Mouse (Mus musculus) T-helper 1 cell (primary cell): Measurements from ENCODE around the gene Ccl3.

Experiments
- in situ Hi-C: fragments of 300-600 bp; cut with MboI, MseI; formaldehyde crosslinking; loops from one replicate; pipeline ENCODE4 v1.15.1; 2025; ENCODE audit warnings: high pct_unique_total_duplicates

Gene Ccl3

DNA sequence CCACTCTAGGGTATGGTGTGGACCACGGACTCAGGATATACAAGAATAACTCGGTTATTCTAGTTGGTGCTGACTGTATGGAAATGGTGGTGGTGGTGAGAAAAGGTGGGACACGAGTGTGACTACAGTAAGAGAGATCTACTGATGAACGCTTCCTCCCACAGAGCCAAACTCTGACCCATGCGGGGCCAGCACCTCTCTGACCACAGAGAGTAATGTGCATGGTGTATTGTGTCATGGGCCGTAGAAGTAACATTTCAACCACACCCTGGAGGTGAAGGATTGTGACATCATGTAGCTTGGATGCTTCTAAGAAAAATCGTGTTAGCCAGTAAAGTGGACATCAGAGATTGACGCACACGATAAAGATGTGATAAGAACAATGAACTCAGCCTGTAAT lies 20.3 kb downstream of the Ccl3 start:
- in situ Hi-C loops: no loop called here

DNA sequence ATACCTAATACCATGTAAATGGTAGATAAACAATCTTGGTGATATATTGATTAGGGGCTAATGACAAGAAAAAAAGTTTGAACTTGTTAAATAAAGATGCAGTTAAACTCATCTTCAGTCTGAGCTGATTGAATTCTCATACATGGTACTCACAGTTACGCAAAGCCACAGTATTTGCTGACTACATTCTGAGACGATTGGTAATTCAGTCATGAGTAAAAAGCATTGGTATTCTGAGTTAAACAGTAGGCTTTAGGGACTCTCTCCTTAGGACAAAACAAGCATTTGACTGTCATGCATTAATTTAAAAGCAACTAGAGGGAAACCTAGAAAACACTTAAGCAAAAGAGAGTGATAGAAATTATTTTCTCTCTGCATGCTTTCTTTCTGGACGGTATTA lies 25.6 kb downstream of the Ccl3 start:
- in situ Hi-C loops: loop anchor here (5.0 kb wide), 2 partner anchors 36 to 106 kb away; no protein-coding TSS in a partner anchor

DNA sequence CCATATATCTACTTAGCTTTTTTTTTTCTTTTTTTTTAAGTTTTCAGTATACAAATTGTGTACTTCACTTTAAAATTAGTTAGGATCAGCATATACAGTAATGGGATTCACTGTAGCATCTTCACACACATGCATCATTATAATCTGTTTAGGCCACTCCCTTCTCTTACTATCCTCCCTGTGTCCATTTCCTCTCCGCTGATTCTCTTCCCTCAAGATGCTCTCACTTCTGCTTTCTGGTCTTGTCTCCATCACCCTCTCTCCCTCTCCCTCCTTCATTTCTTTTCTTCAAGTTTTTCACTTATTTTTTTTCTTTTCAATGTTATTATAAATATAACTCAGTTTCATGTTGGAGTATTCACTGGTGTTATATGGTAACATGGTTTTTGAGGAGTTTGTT lies 30.1 kb downstream of the Ccl3 start:
- in situ Hi-C loops: no loop called here

DNA sequence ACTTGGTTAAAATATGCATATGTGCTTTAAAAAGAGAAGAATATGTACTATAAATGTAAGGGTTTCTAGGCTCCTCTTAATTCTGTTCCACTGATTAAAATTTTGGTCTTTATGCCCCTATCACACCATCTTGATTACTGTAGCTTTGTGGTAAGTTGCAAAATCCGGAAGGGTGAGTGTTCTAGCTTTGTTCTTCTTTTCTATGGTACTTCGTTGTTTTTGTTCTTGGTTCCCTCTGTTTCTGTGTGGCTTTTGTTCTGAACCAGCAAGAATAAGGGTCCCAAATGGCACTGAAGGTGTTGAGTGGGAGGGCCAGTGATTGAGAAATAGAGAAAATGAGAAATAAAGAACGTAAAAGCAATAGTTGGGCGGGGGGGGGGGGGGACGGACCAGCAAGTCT lies 30.9 kb downstream of the Ccl3 start:
- in situ Hi-C loops: no loop called here

DNA sequence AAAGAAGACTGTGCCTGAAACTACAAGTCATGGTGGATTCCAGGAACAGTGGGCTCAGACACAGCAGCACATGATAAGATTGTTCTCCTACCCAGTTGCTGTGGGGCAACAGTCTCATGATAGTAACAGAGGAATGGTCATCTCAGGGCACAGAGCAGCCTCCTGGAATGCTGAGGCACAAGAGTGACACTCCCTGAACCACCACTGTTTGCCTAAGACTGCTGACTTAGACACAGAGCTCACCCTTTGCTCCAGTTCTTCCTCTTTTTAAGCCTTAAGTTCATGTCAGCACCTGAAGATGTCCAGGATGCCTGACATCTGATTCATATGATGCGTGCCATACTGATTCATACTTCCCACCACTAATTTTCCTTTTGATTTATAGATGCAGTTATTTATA lies 32.6 kb downstream of the Ccl3 start:
- in situ Hi-C loops: no loop called here

DNA sequence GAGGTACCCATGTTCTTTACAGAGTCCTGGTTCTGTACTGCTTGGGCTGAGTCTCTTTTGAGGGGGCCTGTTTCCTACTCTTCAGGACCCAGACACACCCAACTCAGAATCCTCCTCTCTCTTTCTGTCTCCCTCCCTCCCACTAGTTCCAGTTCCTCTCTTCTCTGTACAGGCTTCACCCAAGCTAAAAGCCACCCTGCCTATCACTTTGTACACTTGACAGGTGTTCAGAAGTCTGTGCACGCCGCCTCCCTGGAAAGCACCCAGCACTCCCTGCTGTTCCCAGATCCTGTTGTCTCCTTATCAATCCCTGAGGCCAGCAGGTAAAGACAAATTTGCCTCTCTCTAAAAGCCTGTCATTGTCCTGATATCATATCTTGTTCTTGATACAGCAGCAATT lies 38.3 kb downstream of the Ccl3 start:
- in situ Hi-C loops: no loop called here

DNA sequence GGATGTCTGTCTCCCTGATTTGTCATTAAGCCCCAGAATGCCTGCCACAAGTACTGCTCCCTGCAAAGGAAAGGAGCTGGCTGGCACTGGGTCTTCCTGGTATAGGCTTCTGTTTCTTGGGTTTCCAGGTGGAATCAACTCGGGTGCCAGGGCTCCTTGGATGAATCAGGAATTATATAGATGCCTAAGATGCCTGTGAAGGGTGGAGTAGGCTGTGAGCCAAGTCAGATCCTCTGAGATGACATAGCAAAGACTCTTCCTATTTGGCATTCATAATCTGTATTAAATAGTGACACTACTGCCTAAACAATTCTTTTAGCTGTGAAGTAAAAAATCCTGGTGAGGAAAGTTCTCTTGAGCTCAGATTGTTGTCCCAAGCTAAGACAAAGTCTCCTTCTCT lies 42.8 kb downstream of the Ccl3 start:
- in situ Hi-C loops: no loop called here

DNA sequence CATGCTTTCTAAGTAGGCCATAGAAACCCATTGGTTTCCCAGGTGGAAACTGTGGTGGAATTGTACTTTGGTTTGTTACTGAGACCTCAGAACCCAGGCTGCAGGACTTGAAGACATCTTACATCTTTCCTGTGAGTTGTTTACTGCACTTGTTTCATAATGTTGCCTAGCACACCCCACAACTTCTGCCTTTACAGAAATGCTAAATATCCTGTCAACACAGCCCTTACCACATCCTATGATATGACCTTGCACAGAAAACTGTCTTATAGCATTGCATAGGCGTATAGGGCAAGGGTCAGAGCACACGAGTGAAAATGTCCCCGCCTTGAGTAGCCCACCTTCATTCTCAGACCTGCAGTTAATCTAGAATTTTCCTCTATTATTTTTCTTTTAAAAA lies 43.6 kb downstream of the Ccl3 start:
- in situ Hi-C loops: no loop called here

DNA sequence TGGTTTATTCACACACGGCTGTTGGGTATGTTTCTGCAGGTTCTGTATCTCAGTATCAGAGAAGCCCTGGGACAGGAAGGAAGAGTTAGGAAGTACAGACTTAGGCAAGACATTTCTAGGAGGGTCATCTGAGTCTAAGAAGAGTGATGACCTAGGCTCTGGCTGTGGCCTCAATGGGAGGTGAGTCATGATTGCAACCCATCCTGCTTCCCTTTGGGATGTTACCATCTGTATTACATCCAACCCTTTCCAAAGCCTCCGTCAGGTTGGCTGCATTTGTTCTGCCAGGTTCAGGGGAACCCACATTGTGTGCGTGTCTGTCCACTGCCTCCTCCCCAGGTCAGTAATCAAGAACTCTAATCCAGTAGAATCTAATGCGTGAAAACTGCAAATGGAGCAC lies 44.5 kb downstream of the Ccl3 start:
- in situ Hi-C loops: no loop called here

DNA sequence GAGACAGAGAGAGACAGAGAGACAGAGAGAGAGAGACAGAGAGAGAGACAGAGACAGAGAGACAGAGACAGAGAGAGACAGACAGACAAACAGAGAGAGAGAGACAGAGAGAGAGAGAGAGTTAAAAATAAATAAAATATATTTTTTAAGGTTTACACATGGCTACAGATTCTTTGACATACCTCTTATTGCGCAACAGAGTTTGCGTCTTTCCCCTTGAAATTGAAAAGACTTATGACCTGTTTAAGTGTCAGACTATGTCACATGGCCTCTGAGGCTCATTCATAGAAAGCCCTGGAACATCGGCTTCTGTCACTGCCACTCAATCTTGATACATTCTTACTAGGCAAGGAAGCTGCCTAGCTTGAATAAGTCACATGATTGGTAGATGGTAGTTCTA lies 45.8 kb downstream of the Ccl3 start:
- in situ Hi-C loops: no loop called here

DNA sequence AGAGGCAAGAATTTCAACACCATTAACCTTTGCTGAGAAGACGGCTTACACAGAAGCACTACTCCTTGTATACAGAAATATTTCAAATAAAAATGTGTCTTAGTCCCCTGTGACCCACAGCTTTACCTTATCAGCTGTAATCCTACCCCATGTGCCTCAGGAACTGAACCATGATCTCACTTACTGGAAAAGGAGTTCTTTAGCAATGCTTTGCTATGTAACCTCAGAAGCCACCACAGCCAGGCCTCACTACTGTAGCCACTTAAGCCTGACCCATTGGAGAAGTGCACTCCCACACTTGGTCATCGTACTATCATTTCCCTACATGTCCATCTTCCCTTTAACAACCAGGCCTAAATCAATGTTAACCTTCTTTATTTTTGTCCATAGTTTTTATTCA lies 48.6 kb downstream of the Ccl3 start:
- in situ Hi-C loops: no loop called here

DNA sequence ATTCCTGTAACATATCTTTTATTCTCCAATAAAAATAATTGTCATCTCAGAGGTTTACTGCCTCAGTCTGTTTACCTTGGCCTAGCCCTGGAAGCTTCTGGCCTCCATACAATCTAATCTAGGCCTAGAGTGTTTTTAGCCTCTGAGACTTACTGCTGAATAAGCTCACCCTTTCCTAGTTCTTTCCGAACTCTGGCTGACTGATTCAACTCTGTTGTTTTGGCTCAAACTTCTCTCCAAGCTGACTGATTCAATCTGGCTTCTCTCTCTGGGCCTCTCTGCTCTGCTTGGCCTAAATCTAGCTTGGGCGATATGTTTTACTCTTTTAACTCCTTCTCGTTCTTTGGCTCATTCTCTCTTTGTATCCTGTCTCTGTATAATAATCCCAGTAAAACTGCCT lies 50.2 kb downstream of the Ccl3 start:
- in situ Hi-C loops: no loop called here

DNA sequence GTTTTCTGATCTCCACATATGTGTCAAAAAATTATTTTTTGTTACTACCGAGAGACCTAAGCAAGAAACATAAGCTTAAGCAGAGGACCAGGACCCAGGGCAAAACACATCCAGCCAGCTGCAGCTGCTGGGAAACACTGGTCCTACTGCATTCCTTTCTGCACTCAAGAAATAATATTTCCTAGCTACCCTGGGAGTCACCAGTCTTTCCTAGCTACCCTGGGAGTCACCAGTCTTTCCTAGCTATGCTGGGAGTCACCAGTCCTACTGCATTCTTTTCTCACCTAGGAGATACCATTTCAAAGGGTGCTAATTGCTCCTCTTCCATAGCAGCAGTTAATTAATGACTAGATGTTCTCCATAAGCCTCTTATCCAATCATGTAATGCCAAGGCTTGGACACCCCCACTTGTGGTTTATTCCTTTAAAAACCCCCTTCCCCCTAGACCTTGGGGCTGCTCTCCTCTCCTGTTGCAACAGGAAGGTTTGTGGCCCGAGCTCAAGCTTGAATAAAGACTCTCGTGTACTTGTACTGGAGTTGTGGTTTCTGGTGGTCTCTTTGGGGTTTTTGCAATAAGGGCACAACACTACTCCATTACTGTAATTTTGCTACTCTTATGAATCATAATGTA lies 50.8 kb downstream of the Ccl3 start:
- in situ Hi-C loops: no loop called here
